Mouse (Mus musculus): Measurements from ENCODE around the gene Tmem107. TPM values are rescaled to one million over a fixed set of nuclear protein-coding genes. Genes with fewer than 3 reads are reported as not detected.

The Tmem107 gene
- 10 to 100 TPM; 13.1 to 28.3 (median 19.4) TPM for total RNA-seq (2022)

DNA sequence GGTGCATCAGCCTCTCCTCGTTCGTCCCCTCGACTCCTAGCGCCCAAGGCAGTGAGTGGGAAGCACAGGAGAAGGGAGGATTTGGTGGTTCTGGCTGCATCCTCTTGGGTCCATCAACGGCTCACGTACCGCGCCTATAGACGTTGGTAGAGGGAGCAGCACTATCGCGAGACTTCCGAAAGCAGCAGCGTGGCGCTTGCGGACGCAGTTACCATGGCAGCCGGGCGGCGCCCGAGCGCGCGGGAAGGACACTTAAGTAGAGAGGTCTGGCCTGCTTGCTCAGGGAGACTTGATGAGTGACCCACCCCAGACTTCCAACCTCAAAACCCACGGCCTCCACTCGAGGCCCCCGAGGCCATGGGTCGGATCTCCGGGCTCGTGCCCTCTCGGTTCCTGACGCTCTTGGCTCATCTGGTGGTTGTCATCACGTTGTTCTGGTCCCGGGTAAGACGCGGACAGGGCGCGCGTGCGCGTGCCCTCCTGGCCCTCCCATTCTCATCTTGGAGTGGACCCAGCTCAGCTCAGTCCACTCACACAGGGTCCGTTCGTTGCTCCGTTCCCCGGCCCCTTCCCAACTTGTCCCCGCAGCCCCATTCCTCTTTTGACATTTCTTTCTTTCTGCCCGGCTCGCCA is at the start of gene Tmem107:
TSS of gene Tmem107 (plus strand) at position 217 of the 633 bp plus-strand sequence.
- DNase-seq: peak; percentile 91

DNA sequence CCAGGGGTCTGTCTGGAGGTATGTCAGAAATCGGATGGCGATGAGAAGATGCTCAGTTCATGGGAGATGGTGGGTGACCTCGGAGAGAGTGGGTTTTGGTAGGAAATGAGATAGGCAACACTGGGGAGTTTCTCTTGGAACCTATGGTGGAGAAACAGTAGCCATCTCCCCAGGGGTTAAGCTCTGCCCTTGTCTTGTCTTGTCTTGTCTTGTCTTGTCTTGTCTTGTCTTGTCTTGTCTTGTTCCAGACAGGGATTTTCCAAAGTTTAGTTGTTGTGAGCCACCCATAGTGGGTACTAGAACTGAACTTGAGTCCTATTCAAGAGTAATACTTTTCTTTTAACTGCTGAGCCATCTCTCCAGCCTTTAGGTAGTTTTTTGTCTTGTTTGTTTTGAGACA is 44.0 kb upstream of the Tmem107 start:
- DNase-seq: no peak

DNA sequence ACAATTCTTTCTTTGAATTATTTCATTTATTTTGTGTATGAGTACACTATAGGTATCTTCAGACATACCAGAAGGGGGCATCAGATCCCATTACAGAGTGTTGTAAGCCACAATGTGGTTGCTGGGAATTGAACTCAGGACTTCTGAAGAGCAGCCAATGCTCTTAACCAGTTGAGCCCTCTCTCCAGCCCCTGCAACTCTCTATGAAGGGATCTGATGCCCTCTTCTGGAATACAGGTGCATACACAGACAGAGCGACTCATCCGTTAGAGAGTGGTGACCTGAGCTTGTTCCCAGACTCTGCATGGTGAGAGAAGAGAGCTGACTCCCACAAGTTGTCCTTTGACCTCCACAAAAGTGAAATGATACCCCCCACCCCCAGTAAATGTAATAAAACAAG is 41.8 kb upstream of the Tmem107 start:
- DNase-seq: no peak

DNA sequence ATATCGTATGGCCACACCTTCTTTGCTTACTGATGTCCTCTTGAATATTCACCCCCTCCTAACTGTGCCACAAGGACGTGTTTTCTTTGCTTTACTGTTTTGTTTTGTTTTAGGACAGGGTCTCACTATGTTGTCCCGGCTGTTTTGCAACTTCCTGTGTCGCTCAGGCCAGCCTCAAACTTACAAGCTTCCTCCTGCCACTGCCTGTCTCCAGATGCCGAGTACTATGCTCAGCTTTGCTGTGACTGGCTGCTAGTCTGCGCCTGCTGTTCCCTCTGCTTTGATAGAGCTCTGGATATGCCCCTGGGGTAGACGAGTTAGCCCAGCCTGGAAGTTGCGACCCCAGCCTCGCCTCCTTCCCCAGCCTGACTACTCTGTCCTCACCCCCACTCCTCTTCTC is 37.1 kb upstream of the Tmem107 start:
- DNase-seq: no peak

DNA sequence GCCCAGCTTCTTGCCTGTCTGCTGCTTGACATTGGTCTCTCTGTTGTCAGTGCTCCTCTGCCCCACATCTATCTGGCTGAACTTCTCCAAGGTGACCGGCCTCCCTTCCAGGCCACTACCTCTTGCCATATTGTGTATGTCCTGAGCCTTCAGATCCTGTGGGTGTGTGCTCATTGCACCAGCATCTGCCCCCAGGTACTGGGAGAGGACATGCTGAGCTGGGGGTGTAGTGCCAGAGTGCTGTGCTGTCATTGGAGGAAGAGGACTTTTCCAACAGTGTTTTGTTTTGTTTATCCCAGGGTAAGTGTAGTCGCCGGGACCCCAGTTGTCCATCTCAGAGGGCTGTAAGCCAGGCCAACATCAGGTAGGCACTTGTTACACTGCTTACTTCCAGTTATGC is 36.0 kb upstream of the Tmem107 start:
- no peak for DNase-seq

DNA sequence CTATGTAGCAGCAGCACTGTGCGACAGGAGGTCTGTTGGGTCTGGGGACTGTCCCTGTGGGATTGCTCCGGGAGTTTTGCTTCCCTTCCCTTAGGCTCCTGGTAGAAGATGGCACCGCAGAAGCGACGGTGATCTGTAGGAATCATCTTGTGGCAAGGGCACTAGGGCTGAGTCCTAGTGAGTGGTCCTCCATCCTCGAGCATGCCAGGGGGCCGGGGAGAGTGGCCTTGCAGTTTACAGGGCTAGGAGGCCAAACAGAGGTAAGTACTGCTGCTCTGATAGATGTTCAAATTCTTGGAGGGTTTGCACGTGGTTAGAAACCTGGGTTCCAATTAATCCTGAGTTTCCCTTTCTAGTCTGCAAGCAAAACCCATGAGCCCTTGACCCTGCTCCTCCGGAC is 35.2 kb upstream of the Tmem107 start:
- DNase-seq: no peak

DNA sequence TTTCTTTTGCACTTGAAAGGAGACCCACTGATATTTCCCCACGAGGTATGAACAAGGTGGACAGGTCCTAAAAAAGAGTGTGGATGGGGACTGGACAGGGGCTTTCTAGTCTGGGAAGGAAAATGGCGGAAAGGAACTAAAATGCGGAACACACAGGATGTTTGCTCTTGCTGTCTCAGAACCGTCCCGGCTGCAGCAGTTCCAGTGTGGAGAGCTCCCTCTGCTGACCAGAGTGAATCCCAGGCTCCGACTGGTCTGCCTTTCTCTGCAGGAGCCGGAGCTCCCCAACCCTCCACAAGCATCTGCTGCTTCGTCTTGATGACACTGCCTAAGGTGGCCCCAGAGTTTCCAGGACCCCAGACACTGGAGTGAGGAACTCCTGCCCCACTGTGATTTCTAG is 34.8 kb upstream of the Tmem107 start:
- peak; percentile 88 for DNase-seq

DNA sequence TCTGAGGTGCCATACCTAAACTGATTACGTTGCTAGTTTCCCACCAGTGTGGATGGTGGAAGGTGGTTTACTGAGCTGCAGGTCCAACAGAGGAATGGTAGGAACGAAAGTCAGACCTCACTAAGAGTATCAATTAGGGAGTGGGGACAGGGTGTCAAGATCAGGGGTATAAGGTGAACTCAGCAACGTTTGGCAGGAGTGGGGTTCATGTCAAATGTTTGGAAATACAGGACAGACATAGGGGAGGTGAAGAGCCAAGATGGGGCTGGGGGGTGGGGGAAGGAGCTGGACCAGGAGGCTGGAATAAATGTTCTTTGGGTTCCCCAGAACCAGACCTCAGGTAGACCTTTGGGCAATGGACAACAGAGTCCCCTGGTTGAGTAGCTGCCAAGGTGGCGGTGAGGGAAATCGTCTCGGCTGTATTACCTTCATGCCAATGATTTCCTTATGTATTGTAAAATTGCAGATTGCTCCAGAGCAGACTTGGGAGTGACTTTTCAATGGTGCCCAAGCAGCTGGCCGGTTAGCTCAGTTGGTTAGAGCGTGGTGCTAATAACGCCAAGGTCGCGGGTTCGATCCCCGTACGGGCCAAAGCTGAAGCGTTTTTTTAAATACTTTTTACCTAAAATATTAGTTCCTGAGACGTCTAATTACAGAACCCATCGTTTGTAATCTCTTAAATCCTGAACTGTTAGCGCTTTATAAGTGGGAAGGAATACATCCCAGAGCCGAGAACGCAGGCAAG is 33.9 kb upstream of the Tmem107 start:
- DNase-seq: peak; percentile 82

DNA sequence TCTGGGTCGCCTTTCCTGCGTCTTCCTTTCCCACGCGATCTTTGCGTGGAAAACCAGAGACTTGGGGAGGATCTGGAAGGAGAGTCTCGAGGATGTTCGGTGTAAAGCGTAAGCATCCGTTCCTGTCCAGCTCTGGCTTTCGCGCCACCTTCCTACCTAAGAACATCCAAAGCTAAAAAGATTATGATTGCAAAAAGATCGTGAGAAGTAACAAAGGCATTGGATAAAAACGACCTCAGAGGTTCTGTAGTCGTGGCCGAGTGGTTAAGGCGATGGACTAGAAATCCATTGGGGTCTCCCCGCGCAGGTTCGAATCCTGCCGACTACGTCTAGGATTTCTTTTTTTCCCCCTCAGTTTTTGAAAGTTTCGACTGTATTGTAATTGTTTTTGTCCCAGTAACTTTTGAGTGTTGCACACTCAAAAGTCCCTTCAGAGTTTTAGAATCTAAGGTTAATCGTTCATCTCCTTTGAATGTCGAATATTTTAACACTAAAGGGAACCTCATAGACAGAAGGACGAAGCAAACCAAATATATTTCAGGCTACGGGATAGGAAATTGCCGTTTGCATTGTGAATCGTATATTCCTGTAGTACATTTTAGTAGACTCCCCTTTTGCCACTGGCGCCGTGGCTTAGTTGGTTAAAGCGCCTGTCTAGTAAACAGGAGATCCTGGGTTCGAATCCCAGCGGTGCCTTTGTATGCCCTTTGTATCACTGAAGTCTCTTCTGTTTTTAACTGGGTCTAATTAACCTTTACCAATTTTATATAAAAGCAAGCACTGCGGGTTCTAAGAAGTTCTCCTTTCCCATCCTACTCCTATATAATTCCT is 33.2 kb upstream of the Tmem107 start:
- DNase-seq: peak; percentile 83

DNA sequence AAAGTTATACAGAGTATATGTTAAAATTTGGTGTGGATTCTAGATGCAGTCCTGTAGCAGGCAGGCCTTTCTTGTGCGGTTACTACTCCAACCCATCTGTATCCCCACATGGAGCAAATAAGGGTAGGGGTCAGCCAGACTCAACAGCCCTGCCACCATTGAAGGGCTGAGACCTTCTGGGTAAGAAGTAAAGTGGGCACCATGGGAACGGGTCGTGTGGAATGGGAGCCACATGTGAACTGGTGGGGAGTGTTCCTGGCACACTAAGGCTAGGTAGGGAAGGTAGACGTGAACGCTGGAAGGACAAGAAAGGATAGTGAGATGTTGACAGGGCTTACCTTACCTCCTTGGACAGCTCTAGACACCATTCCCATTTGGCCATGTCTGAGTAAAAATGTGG is 32.4 kb upstream of the Tmem107 start:
- DNase-seq: no peak

DNA sequence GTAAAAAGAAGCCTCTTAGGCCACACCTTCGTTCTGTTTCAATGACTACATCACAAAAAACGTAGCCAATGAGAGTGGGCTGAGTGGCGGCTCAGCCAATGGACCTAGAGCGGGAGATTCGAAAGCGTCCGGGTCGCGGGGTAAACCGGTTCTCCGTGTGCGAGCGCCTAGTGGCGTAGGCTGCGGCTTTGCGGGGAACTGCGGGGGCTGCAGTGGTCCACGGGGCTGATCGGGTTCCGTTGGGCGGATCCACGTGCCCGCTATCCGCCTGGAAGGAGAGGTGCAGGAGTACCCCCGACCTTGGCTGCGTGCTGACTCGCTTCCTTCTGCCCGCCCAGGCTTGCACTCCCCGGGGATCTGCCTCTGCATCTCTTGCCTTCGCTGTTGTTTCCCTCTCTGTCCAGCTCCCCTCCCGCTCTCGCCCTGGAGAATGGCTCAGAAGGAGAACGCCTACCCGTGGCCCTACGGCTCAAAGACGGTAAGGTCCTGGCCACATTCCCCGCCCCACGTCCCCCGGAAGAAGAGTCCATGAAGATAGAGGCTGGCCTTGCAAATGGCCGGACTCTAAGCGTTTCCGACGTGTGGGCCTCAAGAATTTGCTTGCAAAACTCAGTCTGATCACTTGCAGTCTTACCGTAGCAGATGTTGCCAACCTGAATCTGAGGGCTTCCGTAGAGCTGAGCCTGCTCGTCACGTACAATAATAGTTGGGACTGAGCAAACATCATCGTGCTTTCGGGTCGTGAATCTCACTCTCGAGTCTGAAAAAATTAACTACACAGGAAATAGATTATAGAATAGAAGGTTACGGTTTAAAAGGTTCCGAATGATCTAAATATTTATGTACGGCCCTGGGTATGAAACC is 24.8 kb upstream of the Tmem107 start, which contains the start of gene Aurkb:
TSS of gene Aurkb (plus strand) at position 117 of the 864 bp plus-strand sequence.
- peak; percentile 71 for DNase-seq

DNA sequence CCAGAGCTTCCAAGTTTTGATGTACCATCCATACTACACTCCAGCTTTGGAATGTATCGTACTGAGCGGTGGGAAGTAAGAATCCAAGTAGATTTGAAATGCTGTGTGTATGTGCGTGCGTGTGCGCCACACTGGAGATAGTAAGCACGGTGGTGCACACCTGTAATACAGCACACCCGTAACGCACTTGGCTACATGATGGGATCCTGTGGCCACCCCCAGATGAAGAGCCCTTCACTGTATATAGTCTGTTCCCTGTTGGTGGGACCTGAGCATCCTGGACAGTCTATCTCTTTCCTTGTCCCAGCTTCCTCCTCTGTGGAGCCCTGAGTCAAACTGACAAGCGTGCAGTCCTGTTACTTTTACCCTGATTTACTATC is 24.2 kb upstream of the Tmem107 start:
- DNase-seq: no peak

DNA sequence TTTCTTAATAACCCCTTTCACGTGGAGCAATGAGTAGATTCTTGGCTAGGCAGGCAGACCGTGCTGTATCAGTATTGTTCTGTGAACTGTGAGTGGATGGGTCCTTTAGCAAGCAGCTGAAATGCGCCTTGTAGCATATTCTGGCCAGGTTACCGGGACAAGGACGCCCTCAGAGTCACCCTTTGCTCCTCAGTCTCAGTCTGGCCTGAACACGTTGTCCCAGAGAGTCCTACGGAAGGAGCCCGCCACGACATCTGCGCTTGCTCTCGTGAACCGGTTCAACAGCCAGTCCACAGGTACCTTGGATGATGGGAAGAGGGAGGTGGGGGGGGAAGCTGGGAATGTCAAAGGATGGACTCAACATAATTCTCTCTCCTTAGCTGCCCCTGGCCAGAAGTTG is 23.0 kb upstream of the Tmem107 start:
- no peak for DNase-seq

DNA sequence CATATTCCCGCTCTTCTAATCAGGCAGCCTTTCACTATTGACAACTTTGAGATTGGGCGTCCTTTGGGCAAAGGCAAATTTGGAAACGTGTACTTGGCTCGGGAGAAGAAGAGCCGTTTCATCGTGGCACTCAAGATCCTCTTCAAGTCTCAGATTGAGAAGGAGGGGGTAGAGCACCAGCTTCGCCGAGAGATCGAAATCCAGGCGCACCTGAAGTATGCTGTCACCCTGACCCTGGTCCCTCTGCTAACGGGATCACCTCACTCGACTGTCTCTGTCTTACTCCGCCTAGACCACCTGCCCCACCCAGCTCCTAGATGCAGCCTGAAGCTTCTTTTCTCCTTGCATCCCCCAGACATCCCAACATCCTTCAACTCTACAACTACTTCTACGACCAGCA is 22.5 kb upstream of the Tmem107 start:
- no peak for DNase-seq

DNA sequence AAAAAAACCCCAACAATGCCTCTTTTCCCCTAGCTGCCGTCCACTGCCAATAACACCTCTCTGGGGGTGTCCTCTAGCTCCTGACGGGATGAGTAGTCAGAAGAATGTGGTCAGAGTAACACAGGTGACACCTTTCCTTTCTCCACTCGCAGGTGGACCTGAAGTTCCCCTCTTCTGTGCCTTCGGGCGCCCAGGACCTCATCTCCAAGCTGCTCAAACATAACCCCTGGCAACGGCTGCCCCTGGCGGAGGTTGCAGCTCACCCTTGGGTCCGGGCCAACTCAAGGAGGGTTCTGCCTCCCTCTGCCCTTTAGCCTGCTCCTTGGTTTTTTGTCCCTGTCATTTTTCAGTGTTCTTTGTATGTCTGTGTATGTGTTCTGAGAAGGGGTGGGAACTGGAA is 19.9 kb upstream of the Tmem107 start:
- DNase-seq: no peak

DNA sequence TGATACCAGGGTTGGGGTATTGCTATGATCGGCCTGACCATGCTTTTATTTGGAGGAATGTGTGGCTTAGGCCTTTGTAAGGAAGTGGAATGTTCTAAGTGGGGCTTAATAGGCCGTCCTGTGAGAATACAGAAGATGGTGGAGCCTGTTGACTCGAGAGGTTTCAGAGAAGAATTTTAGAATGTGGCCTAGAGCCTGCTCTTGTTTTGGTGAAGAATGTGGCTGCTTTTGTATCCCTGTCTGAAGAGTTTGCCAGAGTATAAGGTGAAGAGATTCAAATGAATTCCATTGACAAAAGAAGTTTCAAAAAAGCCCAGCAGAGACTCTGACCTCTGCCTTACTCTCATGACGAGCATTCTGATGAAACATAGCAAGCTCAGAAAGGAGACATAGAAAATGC is 18.8 kb upstream of the Tmem107 start:
- no peak for DNase-seq

DNA sequence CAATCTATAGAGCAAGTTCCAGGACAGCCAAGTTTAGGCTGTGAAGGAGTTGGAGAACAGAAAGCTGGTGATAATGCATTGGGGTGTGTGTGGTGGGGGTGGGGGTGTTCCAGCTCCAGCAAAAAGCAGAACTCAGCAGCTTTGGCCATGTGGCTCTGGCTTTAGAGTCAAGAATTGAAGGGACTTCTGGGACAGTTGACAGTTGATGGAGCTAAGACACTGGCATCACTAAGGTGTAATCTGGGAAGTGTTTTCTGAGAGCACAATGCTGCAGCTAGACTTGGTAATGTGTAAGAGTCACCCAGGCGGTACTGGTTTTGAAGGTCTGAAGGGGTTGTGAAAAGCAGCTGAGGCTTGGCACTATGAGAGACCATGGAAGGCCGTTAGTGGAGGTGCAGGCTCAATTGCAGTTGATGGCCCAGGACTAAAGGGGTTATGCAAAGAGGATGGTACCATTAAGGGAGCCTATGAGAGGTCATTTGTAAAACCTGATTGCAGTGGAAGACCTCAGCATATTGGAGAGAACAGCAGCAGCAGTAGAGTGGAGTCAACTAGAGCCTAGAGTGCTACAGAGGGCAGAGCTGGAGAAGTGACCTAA is 17.7 kb upstream of the Tmem107 start:
- DNase-seq: no peak

DNA sequence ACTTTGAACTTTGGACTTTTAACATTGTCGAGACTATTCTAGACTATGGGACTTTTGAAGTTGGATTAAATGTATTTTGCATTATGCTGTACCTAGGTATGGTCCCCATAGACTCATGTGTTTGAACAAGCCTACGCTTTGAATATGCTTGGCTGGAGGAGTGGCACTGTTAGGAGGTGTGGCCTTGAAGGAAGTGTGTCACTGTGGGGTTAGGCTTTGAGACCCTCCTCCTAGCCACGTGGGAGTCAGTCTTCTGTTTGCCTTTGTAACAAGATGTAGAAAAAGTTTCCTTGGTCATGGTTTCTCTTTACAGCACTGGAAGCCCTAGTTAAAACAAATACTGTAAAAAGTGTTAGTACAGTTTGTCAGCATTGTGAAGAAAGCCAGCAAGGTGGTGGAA is 16.8 kb upstream of the Tmem107 start:
- DNase-seq: no peak

DNA sequence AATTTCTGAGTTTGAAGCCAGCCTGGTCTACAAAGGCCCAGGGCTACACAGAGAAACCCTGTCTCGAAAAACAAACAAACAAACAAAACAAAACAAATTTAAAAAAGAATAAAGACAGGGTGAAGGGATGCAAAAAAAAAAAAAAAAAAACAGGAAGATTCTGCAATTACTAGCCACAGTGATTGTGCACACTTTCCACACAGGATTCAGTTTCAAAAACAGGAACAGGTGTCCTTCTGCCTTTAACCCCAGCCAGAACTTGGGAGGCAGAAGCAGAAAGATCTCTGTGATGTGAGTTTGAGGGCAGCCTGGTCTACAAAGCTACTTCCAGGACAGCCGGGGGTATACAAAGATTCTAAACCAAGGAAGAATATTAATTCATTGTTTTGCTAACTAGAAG is 12.3 kb upstream of the Tmem107 start:
- no peak for DNase-seq

DNA sequence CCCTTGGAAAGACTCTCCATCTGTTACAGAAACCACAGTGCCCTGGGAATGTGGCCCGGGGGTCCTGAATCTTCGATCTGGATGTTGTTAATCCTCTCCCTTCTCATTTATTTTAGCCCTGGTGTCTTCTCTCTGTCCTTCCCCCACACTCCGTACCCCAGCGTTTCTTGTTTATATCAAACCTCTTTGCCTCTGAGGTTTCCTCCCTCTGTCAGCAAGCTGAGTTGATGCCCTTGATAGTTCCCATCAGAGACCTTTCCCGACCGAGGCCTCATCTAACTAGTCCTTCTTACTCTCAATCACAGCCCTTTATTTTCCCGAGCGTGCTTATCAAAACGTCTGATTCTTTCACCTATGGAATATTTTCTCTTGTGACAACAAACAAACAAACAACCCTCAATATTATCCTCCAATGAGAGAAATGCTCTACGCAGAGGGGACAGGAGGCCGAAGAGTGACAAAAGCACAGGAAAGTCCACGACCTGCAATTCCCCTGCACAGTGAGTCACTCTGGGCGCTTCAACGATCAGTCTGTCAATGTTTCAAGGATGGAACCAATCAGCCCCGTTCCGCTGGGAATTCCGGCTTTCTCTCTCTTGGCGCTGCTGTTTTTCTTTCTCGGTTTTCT is 11.8 kb upstream of the Tmem107 start:
- DNase-seq: no peak

DNA sequence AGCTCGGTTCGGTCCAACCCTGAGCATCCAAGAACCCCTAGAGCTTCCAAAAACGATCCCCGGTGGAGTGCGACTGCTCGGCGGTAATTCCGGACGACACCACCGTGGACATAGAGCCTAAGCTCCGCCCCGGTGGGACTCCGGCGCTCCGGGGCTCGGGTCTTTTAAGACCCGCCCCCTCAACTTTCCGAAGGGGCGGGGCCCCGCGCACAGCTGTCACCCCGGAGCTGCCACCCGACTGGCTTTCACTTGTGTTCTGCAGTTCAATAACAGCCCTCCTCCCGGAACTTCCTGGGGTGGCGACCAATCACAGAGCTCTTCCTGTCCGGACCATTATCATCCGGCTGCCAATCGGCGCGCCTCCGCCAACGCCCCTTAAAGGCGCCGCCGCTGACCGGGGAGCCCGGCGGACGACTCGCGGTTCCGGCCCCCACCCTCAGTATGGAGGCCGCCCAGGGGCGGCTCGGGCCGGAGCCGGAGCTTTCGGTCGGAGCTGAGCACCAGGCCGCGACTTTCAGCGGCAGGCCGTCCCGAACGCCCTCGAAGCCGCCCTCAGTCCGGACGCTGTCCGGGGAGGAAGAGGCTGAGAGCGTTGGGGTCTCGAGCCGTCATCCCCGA is 11.1 kb upstream of the Tmem107 start, which contains the start of gene Borcs6:
TSS of gene Borcs6 (plus strand) at position 361 of the 618 bp plus-strand sequence.
- peak; percentile 97 for DNase-seq
